Mouse (Mus musculus): ENCODE results near the gene Mitf.

- no peak for TF ChIP-seq CTCF (IDR thresholded peaks at IDR 0.05; ENCODE audit: low read depth)
- no peak for TF ChIP-seq EP300 (IDR thresholded peaks at IDR 0.05; ENCODE audit: low read depth)
Measured at GRCm38 (mm10) chr6:97884971-97885370, 78.1 kb downstream of the Mitf start.
